Mouse (Mus musculus): ENCODE results near the gene Mst1r. TPM values are rescaled to one million over a fixed set of nuclear protein-coding genes. Genes with fewer than 3 reads are reported as not detected.

Mst1r gene
- polyA plus RNA-seq, 1 experiment from 2014 or later = 0.38 TPM

GRCm38 (mm10) chr9:107928169-107928568 lies 21.5 kb downstream of the Mst1r start, which contains the start of gene Actl11:
Gene Actl11, plus strand, starts transcription at chr9:107928469.
- Histone ChIP-seq H3K4me1 (ENCODE audit: insufficient read depth) (peaks cover 2% of the 10 kb centered on the region; the same call in 1 of the 2 replicates), H3K4me3 (ENCODE audit: low read depth, low read length) (no peak within 1 kb of the TSS), H3K9ac (replicated peaks) (no peak within 1 kb of the TSS), H3K27ac (ENCODE audit: low read depth) (no peak within 1 kb of the TSS), H3K4me2 (ENCODE audit: low read depth, low read length) (no peak within 1 kb of the TSS), H3K36me3 (replicated peaks; ENCODE audit: insufficient read depth, low read length) (no peaks in the 10 kb centered on the region), H3K27me3 (ENCODE audit: insufficient read depth, low read length) (0 out of 2 replicates have a peak, but pooled peaks cover 2% of the 10 kb centered on the region), H3K9me3 (ENCODE audit: low read length) (no peaks in the 10 kb centered on the region)
- DNase-seq (no peak), ATAC-seq (no peak)
- 67% methylated on average over 3 of the region's 3 CpGs for WGBS (ENCODE audit: insufficient replicate concordance)
- TF ChIP-seq CTCF (IDR thresholded peaks at IDR 0.05; ENCODE audit: low read depth) (no peak), EP300 (IDR thresholded peaks at IDR 0.05; ENCODE audit: low read depth) (no peak)

DNA sequence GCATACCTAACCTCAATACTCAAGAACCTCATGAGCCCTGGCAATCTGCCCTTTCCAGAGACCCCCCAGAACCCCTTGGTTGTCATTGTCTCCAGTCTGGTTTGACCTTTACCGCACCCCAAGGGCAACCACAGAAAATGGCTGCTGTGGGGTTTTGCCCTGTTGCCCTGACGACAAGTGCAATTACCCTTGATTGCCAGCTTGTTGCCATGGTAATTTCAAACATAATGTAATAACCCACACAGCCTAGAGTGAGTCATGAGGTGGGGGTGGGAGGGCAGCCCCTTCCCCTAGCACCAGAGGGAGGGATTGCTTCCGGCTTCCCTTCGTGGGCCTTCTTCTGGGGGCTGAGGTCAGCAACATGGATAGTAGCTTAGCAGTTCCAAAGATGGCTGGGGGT lies 25.5 kb downstream of the Mst1r start:
- Histone ChIP-seq H3K4me2 (ENCODE audit: low read depth, low read length) (no peak overlapping the region), H3K4me3 (ENCODE audit: low read depth, low read length) (no peak overlapping the region), H3K36me3 (replicated peaks; ENCODE audit: insufficient read depth, low read length) (no peaks in the 10 kb centered on the region), H3K27me3 (ENCODE audit: insufficient read depth, low read length) (peaks cover 28% of the 10 kb centered on the region), H3K9me3 (ENCODE audit: low read length) (no peaks in the 10 kb centered on the region), H3K9ac (replicated peaks) (no peak overlapping the region), H3K27ac (ENCODE audit: low read depth) (no peak overlapping the region), H3K4me1 (ENCODE audit: insufficient read depth) (peaks cover 10% of the 10 kb centered on the region)
- no peak for TF ChIP-seq EP300 (IDR thresholded peaks at IDR 0.05; ENCODE audit: low read depth)
- no peak for TF ChIP-seq CTCF (IDR thresholded peaks at IDR 0.05; ENCODE audit: low read depth)
- DNase-seq (no peak), ATAC-seq (no peak)
- WGBS (ENCODE audit: insufficient replicate concordance) = 75% methylated on average over 4 of the region's 4 CpGs

- Histone ChIP-seq H3K4me1 (ENCODE audit: insufficient read depth) (peaks cover 10% of the 10 kb centered on the region), H3K4me3 (ENCODE audit: low read depth, low read length) (no peak overlapping the region), H3K27me3 (ENCODE audit: insufficient read depth, low read length) (peaks cover 30% of the 10 kb centered on the region), H3K9me3 (ENCODE audit: low read length) (no peaks in the 10 kb centered on the region), H3K9ac (replicated peaks) (no peak overlapping the region), H3K4me2 (ENCODE audit: low read depth, low read length) (no peak overlapping the region), H3K36me3 (replicated peaks; ENCODE audit: insufficient read depth, low read length) (no peaks in the 10 kb centered on the region), H3K27ac (ENCODE audit: low read depth) (no peak overlapping the region)
- ATAC-seq (no peak), DNase-seq (no peak)
- 74% methylated on average over 11 of the region's 11 CpGs for WGBS (ENCODE audit: insufficient replicate concordance)
- no peak for TF ChIP-seq EP300 (IDR thresholded peaks at IDR 0.05; ENCODE audit: low read depth)
- no peak for TF ChIP-seq CTCF (IDR thresholded peaks at IDR 0.05; ENCODE audit: low read depth)
These were observed 27.5 kb downstream of the Mst1r start for GRCm38 (mm10) chr9:107934146-107934545.

GRCm38 (mm10) chr9:107935374-107935773 lies 28.7 kb downstream of the Mst1r start, which contains the start of gene Camkv:
Gene Camkv, plus strand, starts transcription at chr9:107935674.
- H3K9ac ChIP-seq (replicated peaks) = 0 out of 2 replicates have a peak within 1 kb of the TSS, but pooled peaks have one; percentile 11
- peaks cover 10% of the 10 kb centered on the region for H3K4me1 ChIP-seq (ENCODE audit: insufficient read depth)
- H3K4me2 ChIP-seq (ENCODE audit: low read depth, low read length) = peak within 1 kb of the TSS; percentile 68
- DNase-seq = no peak
- H3K9me3 ChIP-seq (ENCODE audit: low read length) = no peaks in the 10 kb centered on the region
- no peaks in the 10 kb centered on the region for H3K36me3 ChIP-seq (replicated peaks; ENCODE audit: insufficient read depth, low read length)
- H3K27ac ChIP-seq (ENCODE audit: low read depth) = no peak within 1 kb of the TSS
- 43% methylated on average over 3 of the region's 3 CpGs for WGBS (ENCODE audit: insufficient replicate concordance)
- TF ChIP-seq EP300 (IDR thresholded peaks at IDR 0.05; ENCODE audit: low read depth) = no peak
- no peak for TF ChIP-seq CTCF (IDR thresholded peaks at IDR 0.05; ENCODE audit: low read depth)
- peak within 1 kb of the TSS; percentile 39 for H3K4me3 ChIP-seq (ENCODE audit: low read depth, low read length)
- H3K27me3 ChIP-seq (ENCODE audit: insufficient read depth, low read length) = peaks cover 30% of the 10 kb centered on the region
- ATAC-seq = no peak

DNA sequence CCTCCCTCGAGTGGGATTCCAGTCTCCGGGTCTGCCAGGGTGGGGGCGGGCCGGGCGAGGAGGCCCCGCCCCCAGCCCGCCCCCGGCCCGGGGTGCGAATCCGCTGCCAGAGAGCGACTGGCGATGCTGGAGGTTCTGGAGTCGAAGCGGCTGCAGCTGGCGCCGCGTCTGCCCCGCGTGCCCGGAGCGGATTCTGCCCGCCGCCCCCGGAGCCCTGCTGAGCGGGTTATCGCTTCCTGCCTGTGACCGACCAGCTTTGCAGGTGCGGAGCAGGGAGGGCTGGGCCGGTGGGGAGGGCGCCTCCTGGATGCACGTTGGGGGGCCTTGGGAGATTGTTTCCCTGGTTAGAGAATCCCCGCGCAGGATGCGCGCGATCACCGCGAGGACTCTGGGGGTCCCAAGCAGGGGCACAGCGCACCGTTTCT lies 29.1 kb downstream of the Mst1r start:
- peak overlapping the region; percentile 68 for H3K4me2 ChIP-seq (ENCODE audit: low read depth, low read length)
- DNase-seq (no peak), ATAC-seq (0 out of 2 replicates have a peak, but pooled peaks have one; percentile 7)
- H3K4me3 ChIP-seq (ENCODE audit: low read depth, low read length) = peak overlapping the region; percentile 39
- H3K9me3 ChIP-seq (ENCODE audit: low read length) = no peaks in the 10 kb centered on the region
- WGBS (ENCODE audit: insufficient replicate concordance) = under 1% methylated on average over 40 of the region's 41 CpGs
- 0 out of 2 replicates have a peak overlapping the region, but pooled peaks have one; percentile 11 for H3K9ac ChIP-seq (replicated peaks)
- peaks cover 30% of the 10 kb centered on the region for H3K27me3 ChIP-seq (ENCODE audit: insufficient read depth, low read length)
- no peaks in the 10 kb centered on the region for H3K36me3 ChIP-seq (replicated peaks; ENCODE audit: insufficient read depth, low read length)
- TF ChIP-seq CTCF (IDR thresholded peaks at IDR 0.05; ENCODE audit: low read depth) = no peak
- TF ChIP-seq EP300 (IDR thresholded peaks at IDR 0.05; ENCODE audit: low read depth) = no peak
- no peak overlapping the region for H3K27ac ChIP-seq (ENCODE audit: low read depth)
- H3K4me1 ChIP-seq (ENCODE audit: insufficient read depth) = peaks cover 10% of the 10 kb centered on the region

DNA sequence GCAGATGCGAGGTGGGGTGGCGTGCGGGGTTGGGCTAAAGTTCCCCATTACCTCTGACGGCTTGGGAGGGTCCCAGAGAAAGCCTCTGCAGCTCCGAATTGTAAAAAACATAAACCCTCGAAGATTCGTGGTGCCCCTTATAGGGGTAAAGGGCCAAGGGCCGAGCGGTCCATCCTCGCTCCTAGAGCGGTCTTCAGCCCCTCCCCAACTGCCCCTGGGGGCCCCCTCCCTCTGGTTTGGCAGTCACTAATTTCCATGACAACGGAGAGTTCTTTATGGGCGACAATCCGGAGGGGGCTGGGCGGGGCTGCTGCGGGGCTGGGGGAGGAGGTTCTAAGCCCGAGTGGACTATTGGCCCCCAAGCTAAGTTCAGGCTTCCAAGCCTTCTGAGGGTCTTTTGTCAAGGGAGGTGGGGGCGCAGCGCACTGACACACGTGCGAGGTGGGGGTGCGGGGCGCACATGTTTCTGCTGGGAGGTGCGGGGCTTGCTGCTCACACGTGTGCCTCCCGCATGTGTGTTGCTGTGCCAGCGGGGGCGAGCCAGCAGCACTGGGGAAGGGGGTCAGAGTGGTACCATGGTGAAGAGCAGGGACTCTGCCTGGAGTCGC lies 29.6 kb downstream of the Mst1r start:
- 0 out of 2 replicates have a peak, but pooled peaks have one; percentile 10 for ATAC-seq
- no peak for TF ChIP-seq EP300 (IDR thresholded peaks at IDR 0.05; ENCODE audit: low read depth)
- TF ChIP-seq CTCF (IDR thresholded peaks at IDR 0.05; ENCODE audit: low read depth) = no peak

More for the DNA sequence above, 29.6 kb downstream of the Mst1r start:
- 4% methylated on average over 29 of the region's 29 CpGs for WGBS (ENCODE audit: insufficient replicate concordance)
- Histone ChIP-seq H3K9ac (replicated peaks) (0 out of 2 replicates have a peak overlapping the region, but pooled peaks have one; percentile 11), H3K9me3 (ENCODE audit: low read length) (no peaks in the 10 kb centered on the region), H3K36me3 (replicated peaks; ENCODE audit: insufficient read depth, low read length) (no peaks in the 10 kb centered on the region), H3K27ac (ENCODE audit: low read depth) (no peak overlapping the region), H3K4me3 (ENCODE audit: low read depth, low read length) (peak overlapping the region; percentile 39), H3K4me2 (ENCODE audit: low read depth, low read length) (peak overlapping the region; percentile 68), H3K4me1 (ENCODE audit: insufficient read depth) (peaks cover 10% of the 10 kb centered on the region), H3K27me3 (ENCODE audit: insufficient read depth, low read length) (peaks cover 30% of the 10 kb centered on the region)
- no peak for DNase-seq
